Mouse (Mus musculus): Measurements from ENCODE around the gene Mt3. TPM values are rescaled to one million over a fixed set of nuclear protein-coding genes. Genes with fewer than 3 reads are reported as not detected.

Mt3 gene
- polyA plus RNA-seq, 1 experiment: 3.3 TPM

GRCm38 (mm10) chr8:94172809-94173732, 20.7 kb downstream of the Mt3 start:
- no peak overlapping the region for H3K27ac ChIP-seq (ENCODE audit: insufficient read depth, low read length)

GRCm38 (mm10) chr8:94173848-94174403, 21.5 kb downstream of the Mt3 start:
- Histone ChIP-seq H3K4me1 (ENCODE audit: control insufficient read depth, insufficient read depth, low read length) (0 out of 2 replicates have a peak, but pooled peaks cover 9% of the 10 kb centered on the region), H3K27ac (ENCODE audit: insufficient read depth, low read length) (no peak overlapping the region), H3K4me3 (ENCODE audit: insufficient read depth, low read length) (peak overlapping the region; percentile 59; the same call in 1 of the 2 replicates)
- TF ChIP-seq POLR2A (IDR thresholded peaks at IDR 0.05; ENCODE audit: low read depth, low read length): 0 out of 2 replicates have a peak, but pooled peaks have one; percentile 7
- TF ChIP-seq CTCF (IDR thresholded peaks at IDR 0.05; ENCODE audit: borderline replicate concordance, insufficient read depth, low read length): no peak

More at GRCm38 (mm10) chr8:94172809-94173732, 20.7 kb downstream of the Mt3 start:
- 0 out of 2 replicates have a peak, but pooled peaks cover 9% of the 10 kb centered on the region for H3K4me1 ChIP-seq (ENCODE audit: control insufficient read depth, insufficient read depth, low read length)
- peak overlapping the region; percentile 59 for H3K4me3 ChIP-seq (ENCODE audit: insufficient read depth, low read length)
- TF ChIP-seq CTCF (IDR thresholded peaks at IDR 0.05; ENCODE audit: borderline replicate concordance, insufficient read depth, low read length) (no peak), POLR2A (IDR thresholded peaks at IDR 0.05; ENCODE audit: low read depth, low read length) (peak; percentile 90)

- Histone ChIP-seq H3K27ac (ENCODE audit: insufficient read depth, low read length) (no peak overlapping the region), H3K4me1 (ENCODE audit: control insufficient read depth, insufficient read depth, low read length) (0 out of 2 replicates have a peak, but pooled peaks cover 9% of the 10 kb centered on the region), H3K4me3 (ENCODE audit: insufficient read depth, low read length) (no peak overlapping the region)
- TF ChIP-seq CTCF (IDR thresholded peaks at IDR 0.05; ENCODE audit: borderline replicate concordance, insufficient read depth, low read length) (no peak), POLR2A (IDR thresholded peaks at IDR 0.05; ENCODE audit: low read depth, low read length) (no peak)
Observed at GRCm38 (mm10) chr8:94174619-94175213, 22.3 kb downstream of the Mt3 start.

GRCm38 (mm10) chr8:94177716-94178390, 25.4 kb downstream of the Mt3 start:
- Histone ChIP-seq H3K27ac (ENCODE audit: insufficient read depth, low read length) (no peak overlapping the region), H3K4me3 (ENCODE audit: insufficient read depth, low read length) (no peak overlapping the region)
- TF ChIP-seq CTCF (IDR thresholded peaks at IDR 0.05; ENCODE audit: borderline replicate concordance, insufficient read depth, low read length) (no peak), POLR2A (IDR thresholded peaks at IDR 0.05; ENCODE audit: low read depth, low read length) (no peak)

GRCm38 (mm10) chr8:94178857-94179712, 26.7 kb downstream of the Mt3 start, which contains the start of gene Mt1:
Gene Mt1, plus strand, starts transcription at chr8:94179082.
- peak within 1 kb of the TSS; percentile 46 for H3K27ac ChIP-seq (ENCODE audit: insufficient read depth, low read length)
- TF ChIP-seq CTCF (IDR thresholded peaks at IDR 0.05; ENCODE audit: borderline replicate concordance, insufficient read depth, low read length) (no peak), POLR2A (IDR thresholded peaks at IDR 0.05; ENCODE audit: low read depth, low read length) (peak; percentile 99)
- H3K4me1 ChIP-seq (ENCODE audit: control insufficient read depth, insufficient read depth, low read length): peaks cover 6% of the 10 kb centered on the region; the same call in 1 of the 2 replicates
- H3K4me3 ChIP-seq (ENCODE audit: insufficient read depth, low read length): peak within 1 kb of the TSS; percentile 70

More at GRCm38 (mm10) chr8:94177716-94178390, 25.4 kb downstream of the Mt3 start:
- H3K4me1 ChIP-seq (ENCODE audit: control insufficient read depth, insufficient read depth, low read length): peaks cover 4% of the 10 kb centered on the region; the same call in 1 of the 2 replicates

GRCm38 (mm10) chr8:94179713-94180560, 27.5 kb downstream of the Mt3 start:
- Histone ChIP-seq H3K27ac (ENCODE audit: insufficient read depth, low read length) (peak overlapping the region; percentile 46; the same call in 1 of the 2 replicates), H3K4me1 (ENCODE audit: control insufficient read depth, insufficient read depth, low read length) (peaks cover 2% of the 10 kb centered on the region; the same call in 1 of the 2 replicates), H3K4me3 (ENCODE audit: insufficient read depth, low read length) (peak overlapping the region; percentile 70)
- TF ChIP-seq CTCF (IDR thresholded peaks at IDR 0.05; ENCODE audit: borderline replicate concordance, insufficient read depth, low read length) (no peak), POLR2A (IDR thresholded peaks at IDR 0.05; ENCODE audit: low read depth, low read length) (0 out of 2 replicates have a peak, but pooled peaks have one; percentile 18)

- Histone ChIP-seq H3K4me3 (ENCODE audit: insufficient read depth, low read length) (peak overlapping the region; percentile 70), H3K27ac (ENCODE audit: insufficient read depth, low read length) (no peak overlapping the region)
Observed at GRCm38 (mm10) chr8:94180561-94180908, 28.1 kb downstream of the Mt3 start.

More at GRCm38 (mm10) chr8:94180561-94180908, 28.1 kb downstream of the Mt3 start:
- no peak for TF ChIP-seq POLR2A (IDR thresholded peaks at IDR 0.05; ENCODE audit: low read depth, low read length)
- no peak for TF ChIP-seq CTCF (IDR thresholded peaks at IDR 0.05; ENCODE audit: borderline replicate concordance, insufficient read depth, low read length)
- peaks cover 2% of the 10 kb centered on the region; the same call in 1 of the 2 replicates for H3K4me1 ChIP-seq (ENCODE audit: control insufficient read depth, insufficient read depth, low read length)

Measured in embryonic fibroblast, embryonic 13.5 days (primary cell).